Mouse (Mus musculus) spleen, adult 2 months (tissue): ENCODE measurements around the gene Hba-a1.
"Not testable (repeated sequence)": the region's sequence is repeated elsewhere in the genome, so short reads cannot be mapped to it uniquely, and the experiment has no call there.

Source experiments
- CTCF ChIP-seq: fragments of 200-500 bp; IDR thresholded peaks from 2 replicates; pipeline ENCODE4 v1.5.1; 2011; ENCODE audit warnings: mild to moderate bottlenecking, inconsistent platforms; ENCODE audit not compliant: insufficient read depth, insufficient read length, insufficient replicate concordance; ENCODE audit errors: extremely low read depth
- POLR2A ChIP-seq: fragments of 200-500 bp; IDR thresholded peaks from 2 replicates; pipeline ENCODE4 v1.6.1; 2011; ENCODE audit warnings: low read depth, low read length, inconsistent platforms

DNA sequence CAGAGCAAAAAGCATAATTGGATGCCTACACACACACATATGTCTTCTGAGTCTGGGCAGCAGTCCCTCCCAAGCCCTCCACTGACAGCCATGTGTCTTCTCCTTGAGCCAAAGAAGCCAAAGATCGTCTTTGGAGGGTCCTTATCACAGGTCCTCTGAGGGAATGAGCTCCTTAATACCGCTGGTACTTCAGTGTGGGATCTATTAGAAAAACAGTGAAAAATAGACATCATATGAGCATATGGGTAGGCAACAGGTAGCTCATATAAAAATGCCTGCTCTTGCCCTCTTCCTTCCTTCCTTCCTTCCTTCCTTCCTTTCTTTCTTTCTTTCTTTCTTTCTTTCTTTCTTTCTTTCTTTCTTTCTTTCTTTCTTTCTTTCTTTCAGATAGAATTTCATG lies 1.3 kb downstream of the Hba-a1 start:
- not testable (repeated sequence) for TF ChIP-seq CTCF, POLR2A
